Mouse (Mus musculus) layer of hippocampus, adult 8-10 months (tissue): ENCODE measurements at regions not wholly inside any gene's neighbourhood (a gene's known extent, or its start where the extent isn't known, plus 50 kb on each side); places are given as distances from the start of the nearest gene placed in this dataset.

Experiments
- DNase-seq, 2 experiments: peaks; one replicate each; pipeline ENCODE4 v3.0.0; 2022; ENCODE audit warnings: low spot score in 2 of 2

GRCm38 (mm10) chr4:29525769-29526658, 713.1 kb downstream of the Epha7 start:
- peak in 1 of 2 experiments; percentile 40 for DNase-seq
